17 mouse cellular contexts compared by ENCODE assay signal in the genomic region with DNA sequence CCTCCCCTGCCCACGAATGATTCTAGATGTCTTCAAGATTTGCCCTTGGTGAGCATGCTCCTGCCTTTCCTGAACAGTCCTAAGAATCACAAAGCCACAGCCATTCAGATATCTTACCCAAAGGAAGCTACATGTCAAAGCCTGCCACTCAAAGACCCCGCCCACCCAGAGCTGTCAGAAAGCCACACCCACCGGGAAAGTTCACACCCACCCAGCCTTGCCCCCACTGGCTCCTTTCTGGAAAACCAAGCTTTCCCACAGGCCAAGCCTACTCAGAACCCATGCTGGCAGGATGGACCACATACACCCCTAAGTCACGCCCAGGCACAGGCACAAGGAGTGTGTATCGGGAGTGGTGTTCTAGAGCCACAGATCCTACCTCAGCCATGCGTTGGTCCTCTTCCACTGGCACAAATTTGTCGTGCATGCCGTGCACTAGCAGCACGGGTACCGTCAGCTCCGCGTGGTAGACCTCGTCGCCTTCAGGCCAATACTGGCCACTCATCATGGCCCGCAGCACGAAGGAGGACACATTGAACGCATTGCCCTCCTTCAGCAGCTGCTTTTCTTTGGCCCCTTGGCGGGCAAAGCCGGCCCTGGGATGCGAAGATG. TPM values are rescaled to one million over a fixed set of nuclear protein-coding genes. Genes with fewer than 3 reads are reported as not detected.
DNase-seq lines count a peak whose midpoint lies in the region; TF ChIP-seq lines count a peak whose summit lies in the region.
"Had no signal": no experiment of that assay in that cellular context is flagged by ENCODE, and none has a peak within 500 bp of the region (broad histone marks: within the 10 kb centered on the region; RNA-seq: fewer than 3 reads in every experiment).

No protein-coding gene starts in this region.

- H3K4me3 ChIP-seq in gastrocnemius, adult 2 months: no peak overlapping the region
- H3K4me3 ChIP-seq in limb, embryonic 10.5 days: no peak overlapping the region
- H3K4me3 ChIP-seq: heart, embryonic 15.5 days; hindbrain, embryonic 12.5 days; midbrain, embryonic 13.5 days; myocyte; neural tube, embryonic 15.5 days had no signal

- H3K4me1 ChIP-seq in limb, embryonic 10.5 days: peaks cover 26% of the 10 kb centered on the region

- H3K27ac ChIP-seq in gastrocnemius, adult 2 months: no peak overlapping the region
- no peak overlapping the region for H3K27ac ChIP-seq in limb, embryonic 10.5 days
- H3K27ac ChIP-seq: heart, embryonic 15.5 days; hindbrain, embryonic 12.5 days; midbrain, embryonic 13.5 days; neural tube, embryonic 15.5 days had no signal

- H3K36me3 ChIP-seq in limb, embryonic 10.5 days: peaks cover 51% of the 10 kb centered on the region

- peak; percentile 10 to 29 for DNase-seq in adrenal gland, adult (ENCODE audit: inconsistent age in 2 of 2, low spot score in 1 of 2)
- no peak for DNase-seq in adrenal gland, postnatal 4 days (ENCODE audit: low spot score in 2 of 2)
- peak; percentile 15 for DNase-seq in gastrocnemius, adult 2 months
- DNase-seq in gastrocnemius, postnatal 14 days: no peak
- peak; percentile 25 to 38 for DNase-seq in right cerebral cortex, postnatal 10 days (ENCODE audit: low spot score in 2 of 2)
- no peak for DNase-seq in right cerebral cortex, adult 2 months (ENCODE audit: low spot score in 2 of 2)
- DNase-seq in limb, embryonic 10.5 days (ENCODE audit: low spot score): peak; percentile 26
- DNase-seq in kidney, postnatal 25 days: no peak
- DNase-seq: kidney, adult 9 months; kidney, postnatal 4 days; lung, adult 18-20 months; retina, postnatal 1 day had no signal

- peaks cover 28% of the 10 kb centered on the region for H3K27me3 ChIP-seq in limb, embryonic 10.5 days (ENCODE audit: low read depth, poor library complexity, severe bottlenecking)
- H3K27me3 ChIP-seq: heart, embryonic 15.5 days; hindbrain, embryonic 12.5 days; midbrain, embryonic 13.5 days; neural tube, embryonic 15.5 days had no signal

- intact Hi-C loops in gastrocnemius, adult 2 months (cut with DNase I): no loop called here
- intact Hi-C loops in gastrocnemius, postnatal 14 days (cut with DNase I; ENCODE audit: low total_unique reads): no loop called here

- H3K9me3 ChIP-seq in limb, embryonic 10.5 days (replicated peaks): no peaks in the 10 kb centered on the region
- H3K9me3 ChIP-seq: heart, embryonic 15.5 days; hindbrain, embryonic 12.5 days; midbrain, embryonic 13.5 days; neural tube, embryonic 15.5 days had no signal

- no peak for TF ChIP-seq CTCF in gastrocnemius, adult 2 months (IDR thresholded peaks at IDR 0.05)

- 80% methylated on average over 20 of the region's 20 CpGs for WGBS in limb, embryonic 10.5 days

RNA-seq across cellular contexts. Expression of a gene that starts 5.7 kb away (rescaled TPM):
- 10 to 100 TPM; 58.9 to 65.9 TPM for total RNA-seq in adrenal gland, postnatal 4 days (2021)
- total RNA-seq in gastrocnemius, adult 2 months (2021): 10 to 100 TPM; 22.5 to 24.9 TPM
- total RNA-seq in gastrocnemius, postnatal 14 days (2021): 10 to 100 TPM; 22.8 to 27.6 TPM
- 61.5 and 75.1 TPM in 2 replicates for polyA plus RNA-seq in limb, embryonic 10.5 days (2016; fragmentation: Nextera tagmentation; extraction: Ambion mirVana)

RNA-seq across cellular contexts. Expression of a gene that starts 7.0 kb away (rescaled TPM):
- total RNA-seq in adrenal gland, postnatal 4 days (2021): 10 to 100 TPM; 87.7 to 89.8 TPM
- total RNA-seq in gastrocnemius, adult 2 months (2021): 10 to 100 TPM; 59.1 to 84.3 TPM
- total RNA-seq in gastrocnemius, postnatal 14 days (2021): 10 to 100 TPM; 44.0 to 45.2 TPM
- 231 and 263 TPM in 2 replicates for polyA plus RNA-seq in limb, embryonic 10.5 days (2016; fragmentation: Nextera tagmentation; extraction: Ambion mirVana)

RNA-seq across cellular contexts. Expression of a gene that starts 11.2 kb away (rescaled TPM):
- total RNA-seq in adrenal gland, postnatal 4 days (2021): 10 to 100 TPM; 61.2 to 61.4 TPM
- 10 to 100 TPM; 26.8 to 31.1 TPM for total RNA-seq in gastrocnemius, adult 2 months (2021)
- 10 to 100 TPM; 28.3 to 31.8 TPM for total RNA-seq in gastrocnemius, postnatal 14 days (2021)
- 130 and 138 TPM in 2 replicates for polyA plus RNA-seq in limb, embryonic 10.5 days (2016; fragmentation: Nextera tagmentation; extraction: Ambion mirVana)

RNA-seq across cellular contexts. Expression of a gene that starts 28.0 kb away (rescaled TPM):
- total RNA-seq in adrenal gland, postnatal 4 days (2021): 10 to 100 TPM; 25.9 to 26.3 TPM
- total RNA-seq in gastrocnemius, adult 2 months (2021): 10 to 100 TPM; 16.0 to 17.0 TPM
- 10 to 100 TPM; 14.4 to 16.2 TPM for total RNA-seq in gastrocnemius, postnatal 14 days (2021)
- polyA plus RNA-seq in limb, embryonic 10.5 days (2016; fragmentation: Nextera tagmentation; extraction: Ambion mirVana): 2.7 and 3.5 TPM in 2 replicates

RNA-seq across cellular contexts. Expression of a gene that starts 30.1 kb away (rescaled TPM):
- 10 to 100 TPM; 30.6 to 32.0 TPM for total RNA-seq in adrenal gland, postnatal 4 days (2021)
- total RNA-seq in gastrocnemius, adult 2 months (2021): 10 to 100 TPM; 10.1 to 10.7 TPM
- total RNA-seq in gastrocnemius, postnatal 14 days (2021): 1 to 10 TPM; 7.5 to 8.5 TPM
- 26.8 and 28.2 TPM in 2 replicates for polyA plus RNA-seq in limb, embryonic 10.5 days (2016; fragmentation: Nextera tagmentation; extraction: Ambion mirVana)

Comparison
In these comparisons a context has a peak if more than half of its experiments do, and no peak if none do; other contexts are left out.
1. DNase-seq: peak in adrenal gland, adult (2 of 2), gastrocnemius, adult 2 months (single experiment), right cerebral cortex, postnatal 10 days (2 of 2) and limb, embryonic 10.5 days (single experiment); none in adrenal gland, postnatal 4 days (0 of 2), gastrocnemius, postnatal 14 days (single experiment), right cerebral cortex, adult 2 months (0 of 2) and kidney, postnatal 25 days (0 of 2).